Mouse (Mus musculus) megakaryocyte, embryonic 14.5 days (primary cell): Measurements from ENCODE around the gene Ahcy. TPM values are rescaled to one million over a fixed set of nuclear protein-coding genes. Genes with fewer than 3 reads are reported as not detected.

Source experiments
- H3K27me3 ChIP-seq: replicated peaks from 2 replicates; pipeline ENCODE3; 2012; ENCODE audit warnings: inconsistent platforms
- H3K36me3 ChIP-seq: replicated peaks from 2 replicates; pipeline ENCODE3; 2012; ENCODE audit warnings: low read length, inconsistent platforms, mixed read lengths
- H3K4me1 ChIP-seq: 2 replicates; pipeline ENCODE4 v1.6.1; 2012; ENCODE audit warnings: inconsistent platforms
- H3K4me3 ChIP-seq: replicated peaks from 2 replicates; pipeline ENCODE3; 2012; ENCODE audit warnings: moderate library complexity, mild to moderate bottlenecking, inconsistent platforms
- H3K9me3 ChIP-seq: 2 replicates; pipeline ENCODE4 v1.6.1; 2012; ENCODE audit warnings: inconsistent platforms
- FLI1 ChIP-seq: IDR thresholded peaks from 2 replicates; pipeline ENCODE4 v1.6.1; 2012; ENCODE audit warnings: low read length, inconsistent platforms, mixed read lengths
- GATA1 ChIP-seq: IDR thresholded peaks from 3 replicates; pipeline ENCODE4 v1.6.1; 2012; ENCODE audit warnings: mixed read lengths, low read length, inconsistent platforms, borderline replicate concordance
- polyA plus RNA-seq: library from polyadenylated mRNA; stranded (reverse); fragments of >175 nt; gene quantifications from 2 replicates; pipeline ENCODE4 v1.2.3, GENCODE M21; 2012; ENCODE audit warnings: low replicate concordance; ENCODE audit not compliant: insufficient read depth

Ahcy gene
- polyA plus RNA-seq, 1 experiment, result 9.5 TPM

GRCm38 (mm10) chr2:155093418-155093817 lies 19.1 kb upstream of the Ahcy start:
- Histone ChIP-seq H3K4me1 (peaks cover 27% of the 10 kb centered on the region), H3K36me3 (no peaks in the 10 kb centered on the region), H3K4me3 (peak overlapping the region; percentile 33), H3K9me3 (no peaks in the 10 kb centered on the region), H3K27me3 (no peaks in the 10 kb centered on the region)
- TF ChIP-seq GATA1, result no peak
- no peak for TF ChIP-seq FLI1

- H3K36me3 ChIP-seq, result no peaks in the 10 kb centered on the region
- no peak overlapping the region for H3K4me3 ChIP-seq
- H3K27me3 ChIP-seq, result peaks cover 6% of the 10 kb centered on the region
- peaks cover 30% of the 10 kb centered on the region for H3K4me1 ChIP-seq
- no peaks in the 10 kb centered on the region for H3K9me3 ChIP-seq
- TF ChIP-seq FLI1, result no peak
Observed at GRCm38 (mm10) chr2:155091743-155092075, 17.4 kb upstream of the Ahcy start.

GRCm38 (mm10) chr2:155090909-155091742 lies 16.8 kb upstream of the Ahcy start:
- Histone ChIP-seq H3K4me1 (peaks cover 32% of the 10 kb centered on the region), H3K27me3 (peaks cover 7% of the 10 kb centered on the region), H3K4me3 (peak overlapping the region; percentile 0), H3K9me3 (no peaks in the 10 kb centered on the region), H3K36me3 (no peaks in the 10 kb centered on the region)
- TF ChIP-seq FLI1 (no peak), GATA1 (no peak)

- H3K4me3 ChIP-seq, result no peak overlapping the region
- no peaks in the 10 kb centered on the region for H3K36me3 ChIP-seq
- peaks cover 10% of the 10 kb centered on the region for H3K27me3 ChIP-seq
- H3K4me1 ChIP-seq, result peaks cover 28% of the 10 kb centered on the region
- H3K9me3 ChIP-seq, result no peaks in the 10 kb centered on the region
- TF ChIP-seq FLI1 (no peak), GATA1 (no peak)
Observed at GRCm38 (mm10) chr2:155088264-155088663, 14.0 kb upstream of the Ahcy start.

GRCm38 (mm10) chr2:155086328-155086727 lies 12.0 kb upstream of the Ahcy start:
- Histone ChIP-seq H3K4me3 (no peak overlapping the region), H3K9me3 (no peaks in the 10 kb centered on the region), H3K27me3 (peaks cover 12% of the 10 kb centered on the region), H3K4me1 (peaks cover 24% of the 10 kb centered on the region), H3K36me3 (no peaks in the 10 kb centered on the region)
- TF ChIP-seq FLI1 (no peak), GATA1 (no peak)

- TF ChIP-seq GATA1, result no peak
Observed at GRCm38 (mm10) chr2:155084546-155084945, 10.2 kb upstream of the Ahcy start.

GRCm38 (mm10) chr2:155082121-155082803 lies 8.0 kb upstream of the Ahcy start:
- peaks cover 16% of the 10 kb centered on the region for H3K27me3 ChIP-seq
- no peak overlapping the region for H3K4me3 ChIP-seq
- H3K36me3 ChIP-seq, result no peaks in the 10 kb centered on the region
- H3K9me3 ChIP-seq, result no peaks in the 10 kb centered on the region
- TF ChIP-seq GATA1 (no peak), FLI1 (no peak)
- H3K4me1 ChIP-seq, result peaks cover 24% of the 10 kb centered on the region

More at GRCm38 (mm10) chr2:155084546-155084945, 10.2 kb upstream of the Ahcy start:
- no peaks in the 10 kb centered on the region for H3K36me3 ChIP-seq
- peaks cover 27% of the 10 kb centered on the region for H3K4me1 ChIP-seq
- peaks cover 17% of the 10 kb centered on the region for H3K27me3 ChIP-seq
- H3K9me3 ChIP-seq, result no peaks in the 10 kb centered on the region
- no peak overlapping the region for H3K4me3 ChIP-seq

- no peak overlapping the region for H3K4me3 ChIP-seq
- H3K4me1 ChIP-seq, result peaks cover 25% of the 10 kb centered on the region
- no peaks in the 10 kb centered on the region for H3K36me3 ChIP-seq
- no peaks in the 10 kb centered on the region for H3K9me3 ChIP-seq
- TF ChIP-seq GATA1, result no peak
- peaks cover 12% of the 10 kb centered on the region for H3K27me3 ChIP-seq
Observed at GRCm38 (mm10) chr2:155081056-155081455, 6.8 kb upstream of the Ahcy start.

- peaks cover 12% of the 10 kb centered on the region for H3K27me3 ChIP-seq
- no peaks in the 10 kb centered on the region for H3K9me3 ChIP-seq
- no peak overlapping the region for H3K4me3 ChIP-seq
- TF ChIP-seq GATA1 (no peak), FLI1 (no peak)
- no peaks in the 10 kb centered on the region for H3K36me3 ChIP-seq
- H3K4me1 ChIP-seq, result peaks cover 29% of the 10 kb centered on the region
Observed at GRCm38 (mm10) chr2:155080179-155080530, 5.9 kb upstream of the Ahcy start.

- peaks cover 34% of the 10 kb centered on the region for H3K4me1 ChIP-seq
- H3K27me3 ChIP-seq, result peaks cover 12% of the 10 kb centered on the region
- H3K9me3 ChIP-seq, result no peaks in the 10 kb centered on the region
- no peak overlapping the region for H3K4me3 ChIP-seq
- H3K36me3 ChIP-seq, result no peaks in the 10 kb centered on the region
- TF ChIP-seq FLI1, result no peak
- no peak for TF ChIP-seq GATA1
Observed at GRCm38 (mm10) chr2:155079500-155080178, 5.3 kb upstream of the Ahcy start.
